Mouse (Mus musculus): ENCODE measurements around the gene Fam167b. TPM values are rescaled to one million over a fixed set of nuclear protein-coding genes. Genes with fewer than 3 reads are reported as not detected.

The Fam167b gene
- total and polyA plus RNA-seq, 2 experiments = 11.8 to 20.3 TPM

DNA sequence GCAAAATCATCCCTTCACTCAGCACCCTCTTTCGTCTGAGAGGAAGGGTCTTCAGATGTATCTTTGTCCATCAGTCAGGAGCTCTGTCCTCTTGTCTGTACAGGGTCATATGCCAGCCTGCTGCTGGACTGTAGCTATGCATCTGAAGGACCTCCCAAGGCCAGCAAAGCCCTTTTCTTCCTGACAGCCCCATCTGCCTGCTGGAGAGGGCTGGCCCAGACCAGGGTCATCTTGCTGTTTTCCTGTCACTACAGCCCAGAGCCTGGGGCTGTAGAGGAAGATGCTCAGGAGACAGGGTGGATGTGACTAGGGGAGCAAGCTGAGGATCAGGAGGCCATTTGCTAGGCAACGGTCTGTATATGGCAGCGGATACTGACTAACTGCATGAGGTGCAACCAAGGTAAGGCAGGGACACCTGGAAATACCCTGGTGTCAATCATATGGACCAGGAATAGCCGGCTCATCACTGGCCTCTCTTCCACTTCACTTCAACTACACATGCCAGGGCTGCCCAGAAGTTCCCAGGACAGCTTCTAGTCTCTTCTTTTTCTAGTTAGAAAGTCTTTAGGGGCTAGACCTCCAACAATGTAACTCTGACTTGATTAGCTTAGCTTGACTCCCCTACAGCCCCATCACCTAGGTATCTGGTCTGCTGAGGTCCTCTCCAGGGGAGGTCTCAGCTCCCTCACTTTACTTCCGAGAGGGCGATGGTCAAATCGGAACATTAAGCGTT, 44.6 kb upstream of the Fam167b start:
- 0 out of 2 replicates have a peak, but pooled peaks cover 4% of the 10 kb centered on the region for H3K79me2 ChIP-seq (ENCODE audit: control insufficient read depth, insufficient read depth, low read length)
- peak overlapping the region; percentile 67 for H3K4me3 ChIP-seq (ENCODE audit: insufficient read depth, low read depth, low read length)
- peaks cover 16% of the 10 kb centered on the region for H3K4me1 ChIP-seq (ENCODE audit: control insufficient read depth, insufficient read depth, low read length)
- TF ChIP-seq CTCF (IDR thresholded peaks at IDR 0.05; ENCODE audit: low read depth, low read length) = no peak
- no peak for TF ChIP-seq POLR2A (IDR thresholded peaks at IDR 0.05; ENCODE audit: extremely low read depth, insufficient read depth, low read length)
- 27% methylated on average over 8 of the region's 8 CpGs for WGBS
- peak overlapping the region; percentile 79 for H3K9ac ChIP-seq (ENCODE audit: low read depth, low read length)
- no peaks in the 10 kb centered on the region for H3K36me3 ChIP-seq (ENCODE audit: control insufficient read depth, insufficient read depth, low read length)
- H3K27ac ChIP-seq (replicated peaks; ENCODE audit: insufficient read depth, low read depth, low read length) = no peak overlapping the region; the same call in 1 of the 2 replicates
- no peaks in the 10 kb centered on the region for H3K27me3 ChIP-seq (ENCODE audit: control insufficient read depth, insufficient read depth, low read length)
- no peak for DNase-seq (ENCODE audit: extremely low read depth, low read depth, low spot score)

DNA sequence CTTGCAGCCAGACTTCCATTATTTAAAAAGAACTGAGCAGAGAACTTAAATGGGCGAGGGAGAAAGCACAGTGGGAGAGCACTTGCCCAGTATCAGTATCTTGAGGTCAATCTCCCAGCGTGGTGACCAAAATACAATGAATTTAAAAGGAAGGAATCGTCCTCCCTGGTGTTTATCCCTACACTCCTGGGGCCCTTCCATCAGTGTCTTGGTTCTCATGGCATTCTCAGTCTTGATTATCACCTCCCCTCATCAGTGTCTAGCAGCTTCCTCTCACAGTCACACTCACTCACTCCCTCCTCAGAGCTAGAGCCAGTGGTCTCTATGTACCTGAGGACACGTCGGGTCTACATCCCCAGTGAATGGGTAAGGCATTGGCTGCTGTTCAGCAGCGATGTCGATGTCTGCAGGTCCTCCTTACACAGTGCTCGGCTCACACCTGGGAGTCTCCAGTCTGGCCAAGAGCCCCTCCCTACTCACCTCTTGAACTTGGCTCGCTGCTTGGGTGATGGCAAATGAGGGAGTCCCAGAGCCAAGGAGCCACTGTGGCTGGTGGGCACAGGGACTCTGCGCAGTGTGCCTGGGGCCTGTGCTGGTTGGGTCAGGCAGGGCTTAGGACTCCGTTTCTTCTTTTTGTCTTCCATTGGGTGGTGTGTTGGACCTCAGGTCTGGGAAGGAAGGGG, 43.9 kb upstream of the Fam167b start:
- TF ChIP-seq CTCF (IDR thresholded peaks at IDR 0.05; ENCODE audit: low read depth, low read length) (no peak), POLR2A (IDR thresholded peaks at IDR 0.05; ENCODE audit: extremely low read depth, insufficient read depth, low read length) (no peak)
- WGBS = 88% methylated on average over 11 of the region's 11 CpGs
- Histone ChIP-seq H3K27me3 (ENCODE audit: control insufficient read depth, insufficient read depth, low read length) (no peaks in the 10 kb centered on the region), H3K4me1 (ENCODE audit: control insufficient read depth, insufficient read depth, low read length) (peaks cover 16% of the 10 kb centered on the region), H3K36me3 (ENCODE audit: control insufficient read depth, insufficient read depth, low read length) (no peaks in the 10 kb centered on the region), H3K4me3 (ENCODE audit: insufficient read depth, low read depth, low read length) (no peak overlapping the region), H3K9ac (ENCODE audit: low read depth, low read length) (no peak overlapping the region), H3K79me2 (ENCODE audit: control insufficient read depth, insufficient read depth, low read length) (0 out of 2 replicates have a peak, but pooled peaks cover 4% of the 10 kb centered on the region), H3K27ac (replicated peaks; ENCODE audit: insufficient read depth, low read depth, low read length) (no peak overlapping the region)
- no peak for DNase-seq (ENCODE audit: extremely low read depth, low read depth, low spot score)

DNA sequence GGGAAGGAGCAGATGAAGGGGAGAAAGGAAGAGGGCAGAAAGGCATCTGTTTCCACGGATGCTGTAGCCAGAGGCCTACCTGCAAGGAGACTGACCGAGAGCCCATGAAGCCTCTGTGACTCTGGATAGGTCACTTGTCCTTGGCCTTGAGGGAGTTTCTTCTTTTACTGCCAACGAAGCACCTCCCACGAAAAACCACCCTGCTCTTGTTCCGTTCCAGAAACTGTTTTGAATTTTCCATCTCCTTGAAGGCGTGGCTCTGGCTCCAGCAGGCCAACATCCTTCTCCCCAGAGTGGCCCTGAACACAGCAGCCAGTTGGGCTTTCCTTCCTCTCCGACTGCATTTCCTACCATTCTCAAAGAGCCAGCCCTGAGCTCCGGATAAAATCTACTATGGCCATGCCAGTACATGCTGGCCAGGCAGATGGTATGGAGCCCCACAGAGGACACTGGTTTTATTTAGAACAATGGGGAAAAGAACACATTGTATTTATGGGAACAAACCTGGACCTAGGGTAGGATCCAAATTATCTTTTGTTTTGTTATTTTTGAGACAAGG, 43.0 kb upstream of the Fam167b start:
- 0 out of 2 replicates have a peak, but pooled peaks cover 4% of the 10 kb centered on the region for H3K79me2 ChIP-seq (ENCODE audit: control insufficient read depth, insufficient read depth, low read length)
- WGBS = 73% methylated on average over 8 of the region's 8 CpGs
- H3K4me3 ChIP-seq (ENCODE audit: insufficient read depth, low read depth, low read length) = peak overlapping the region; percentile 29; the same call in 1 of the 2 replicates
- no peaks in the 10 kb centered on the region for H3K27me3 ChIP-seq (ENCODE audit: control insufficient read depth, insufficient read depth, low read length)
- DNase-seq (ENCODE audit: extremely low read depth, low read depth, low spot score) = peak; percentile 13
- no peak overlapping the region for H3K9ac ChIP-seq (ENCODE audit: low read depth, low read length)
- TF ChIP-seq CTCF (IDR thresholded peaks at IDR 0.05; ENCODE audit: low read depth, low read length) (no peak), POLR2A (IDR thresholded peaks at IDR 0.05; ENCODE audit: extremely low read depth, insufficient read depth, low read length) (no peak)
- peaks cover 16% of the 10 kb centered on the region for H3K4me1 ChIP-seq (ENCODE audit: control insufficient read depth, insufficient read depth, low read length)
- H3K36me3 ChIP-seq (ENCODE audit: control insufficient read depth, insufficient read depth, low read length) = no peaks in the 10 kb centered on the region
- H3K27ac ChIP-seq (replicated peaks; ENCODE audit: insufficient read depth, low read depth, low read length) = peak overlapping the region; percentile 50; the same call in 1 of the 2 replicates

DNA sequence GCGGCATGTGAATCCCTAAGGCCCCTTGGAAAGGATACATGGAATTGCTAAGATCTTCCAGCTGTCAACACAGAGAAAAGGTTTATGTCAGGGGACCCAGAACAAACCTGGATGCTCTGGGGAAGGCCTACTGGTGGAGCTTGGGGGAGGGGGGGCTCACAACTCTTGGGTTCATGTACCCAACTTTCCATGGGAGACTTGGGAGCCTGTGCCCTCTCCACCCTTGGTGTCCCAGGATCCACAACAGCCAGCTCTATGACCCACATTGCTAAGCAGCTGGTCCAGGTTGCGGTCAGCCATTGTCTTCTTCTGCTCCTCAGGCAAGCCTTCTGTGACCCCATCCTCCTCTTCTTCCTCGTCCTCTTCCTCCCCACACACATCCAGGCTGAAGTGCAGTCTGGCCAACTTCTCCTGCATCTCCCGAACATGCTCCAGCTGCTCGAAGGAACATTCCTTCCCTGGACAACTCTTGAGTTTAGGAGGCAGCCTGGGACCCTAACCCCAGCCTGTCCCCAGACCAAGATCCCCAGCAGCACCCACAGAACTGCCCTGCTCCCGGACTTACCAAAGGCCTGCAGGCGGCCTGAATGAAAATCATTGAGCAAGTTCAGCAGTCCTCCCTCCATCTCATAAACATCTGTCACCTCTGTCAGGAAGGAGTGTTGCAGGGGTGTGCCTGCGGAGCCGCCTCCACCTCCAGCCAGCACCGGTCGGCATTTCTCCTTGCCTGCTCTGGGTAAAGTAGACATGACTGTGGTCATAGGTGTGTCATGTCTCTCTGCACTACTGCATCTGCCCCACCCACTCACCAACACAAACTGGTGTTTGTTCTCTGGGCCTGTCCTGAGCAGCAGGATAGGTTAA, 42.3 kb upstream of the Fam167b start:
- Histone ChIP-seq H3K79me2 (ENCODE audit: control insufficient read depth, insufficient read depth, low read length) (0 out of 2 replicates have a peak, but pooled peaks cover 4% of the 10 kb centered on the region), H3K27me3 (ENCODE audit: control insufficient read depth, insufficient read depth, low read length) (no peaks in the 10 kb centered on the region), H3K27ac (replicated peaks; ENCODE audit: insufficient read depth, low read depth, low read length) (peak overlapping the region; percentile 50; the same call in 1 of the 2 replicates), H3K4me1 (ENCODE audit: control insufficient read depth, insufficient read depth, low read length) (peaks cover 16% of the 10 kb centered on the region), H3K4me3 (ENCODE audit: insufficient read depth, low read depth, low read length) (peak overlapping the region; percentile 29; the same call in 1 of the 2 replicates), H3K36me3 (ENCODE audit: control insufficient read depth, insufficient read depth, low read length) (no peaks in the 10 kb centered on the region), H3K9ac (ENCODE audit: low read depth, low read length) (no peak overlapping the region; the same call in 1 of the 2 replicates)
- 85% methylated on average over 11 of the region's 11 CpGs for WGBS
- TF ChIP-seq POLR2A (IDR thresholded peaks at IDR 0.05; ENCODE audit: extremely low read depth, insufficient read depth, low read length) (no peak), CTCF (IDR thresholded peaks at IDR 0.05; ENCODE audit: low read depth, low read length) (no peak)
- no peak for DNase-seq (ENCODE audit: extremely low read depth, low read depth, low spot score)
